Mouse (Mus musculus): ENCODE results near the gene Osr1. TPM values are rescaled to one million over a fixed set of nuclear protein-coding genes. Genes with fewer than 3 reads are reported as not detected.

Osr1 gene
- polyA plus RNA-seq, 1 experiment from 2014 or later: 0.12 TPM

DNA sequence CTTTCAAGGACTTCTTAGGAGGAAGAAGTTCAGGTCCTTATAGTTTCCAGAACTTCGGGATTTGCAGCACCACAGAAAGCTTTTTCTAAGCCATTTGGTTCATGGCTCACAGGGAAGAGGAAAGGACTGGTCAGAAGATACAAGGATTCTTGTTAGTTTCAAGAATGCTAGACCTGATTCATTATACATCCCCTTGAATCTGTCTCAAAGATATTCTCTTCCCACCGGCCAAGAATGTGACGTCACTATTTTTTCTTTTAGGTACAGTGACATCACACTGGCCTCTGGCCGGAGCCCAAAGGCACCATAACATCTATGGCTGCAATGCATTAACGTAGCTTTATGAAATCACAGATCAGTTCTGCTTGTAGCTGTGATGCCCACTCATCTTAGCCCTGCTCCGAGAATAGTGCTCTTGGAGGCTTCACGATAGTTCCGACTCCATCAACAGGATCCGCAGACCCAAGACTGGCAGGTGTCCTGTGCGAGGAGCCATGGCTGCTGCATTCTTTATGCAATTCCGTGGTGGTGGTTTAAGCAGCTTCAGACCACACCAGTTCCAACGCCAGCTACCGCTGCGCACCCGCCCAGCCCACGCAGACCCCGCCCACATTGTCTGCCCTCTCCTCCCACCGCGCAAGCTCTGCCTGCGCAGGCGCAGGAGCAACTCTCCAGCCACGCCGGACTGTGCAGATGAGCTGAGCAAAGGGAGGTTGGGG lies 14.6 kb downstream of the Osr1 start:
- Histone ChIP-seq H3K27ac (ENCODE audit: low read depth) (no peak overlapping the region), H3K36me3 (replicated peaks; ENCODE audit: insufficient read depth, low read length) (no peaks in the 10 kb centered on the region), H3K4me1 (ENCODE audit: insufficient read depth) (peaks cover 4% of the 10 kb centered on the region), H3K9me3 (ENCODE audit: low read length) (no peaks in the 10 kb centered on the region), H3K4me2 (ENCODE audit: low read depth, low read length) (peak overlapping the region; percentile 62), H3K9ac (replicated peaks) (no peak overlapping the region), H3K4me3 (ENCODE audit: low read depth, low read length) (peak overlapping the region; percentile 19; the same call in 1 of the 2 replicates), H3K27me3 (ENCODE audit: insufficient read depth, low read length) (peaks cover 51% of the 10 kb centered on the region)
- WGBS (ENCODE audit: insufficient replicate concordance): 2% methylated on average over 23 of the region's 23 CpGs
- DNase-seq (peak; percentile 56), ATAC-seq (peak; percentile 61)
- TF ChIP-seq CTCF (IDR thresholded peaks at IDR 0.05; ENCODE audit: low read depth): no peak
- no peak for TF ChIP-seq EP300 (IDR thresholded peaks at IDR 0.05; ENCODE audit: low read depth)

GRCm38 (mm10) chr12:9585085-9585453 lies 15.2 kb downstream of the Osr1 start:
- peak overlapping the region; percentile 62 for H3K4me2 ChIP-seq (ENCODE audit: low read depth, low read length)
- peaks cover 45% of the 10 kb centered on the region for H3K27me3 ChIP-seq (ENCODE audit: insufficient read depth, low read length)
- DNase-seq: no peak
- ATAC-seq: no peak
- TF ChIP-seq CTCF (IDR thresholded peaks at IDR 0.05; ENCODE audit: low read depth) (no peak), EP300 (IDR thresholded peaks at IDR 0.05; ENCODE audit: low read depth) (no peak)
- no peak overlapping the region for H3K9ac ChIP-seq (replicated peaks)
- 0 out of 2 replicates have a peak overlapping the region, but pooled peaks have one; percentile 19 for H3K4me3 ChIP-seq (ENCODE audit: low read depth, low read length)
- H3K36me3 ChIP-seq (replicated peaks; ENCODE audit: insufficient read depth, low read length): no peaks in the 10 kb centered on the region
- peaks cover 4% of the 10 kb centered on the region for H3K4me1 ChIP-seq (ENCODE audit: insufficient read depth)
- no peaks in the 10 kb centered on the region for H3K9me3 ChIP-seq (ENCODE audit: low read length)
- no peak overlapping the region for H3K27ac ChIP-seq (ENCODE audit: low read depth)
- under 1% methylated on average over 7 of the region's 7 CpGs for WGBS (ENCODE audit: insufficient replicate concordance)

- no peak overlapping the region for H3K9ac ChIP-seq (replicated peaks)
- H3K9me3 ChIP-seq (ENCODE audit: low read length): no peaks in the 10 kb centered on the region
- peaks cover 20% of the 10 kb centered on the region for H3K27me3 ChIP-seq (ENCODE audit: insufficient read depth, low read length)
- ATAC-seq: no peak
- H3K27ac ChIP-seq (ENCODE audit: low read depth): no peak overlapping the region
- no peak for TF ChIP-seq CTCF (IDR thresholded peaks at IDR 0.05; ENCODE audit: low read depth)
- no peak for TF ChIP-seq EP300 (IDR thresholded peaks at IDR 0.05; ENCODE audit: low read depth)
- no peak overlapping the region for H3K4me2 ChIP-seq (ENCODE audit: low read depth, low read length)
- H3K4me3 ChIP-seq (ENCODE audit: low read depth, low read length): no peak overlapping the region
- H3K4me1 ChIP-seq (ENCODE audit: insufficient read depth): peaks cover 4% of the 10 kb centered on the region
- DNase-seq: no peak
- no peaks in the 10 kb centered on the region for H3K36me3 ChIP-seq (replicated peaks; ENCODE audit: insufficient read depth, low read length)
- 79% methylated on average over 1 of the region's 1 CpGs for WGBS (ENCODE audit: insufficient replicate concordance)
Observed at GRCm38 (mm10) chr12:9587732-9588131, 17.8 kb downstream of the Osr1 start.

- no peaks in the 10 kb centered on the region for H3K9me3 ChIP-seq (ENCODE audit: low read length)
- no peak overlapping the region for H3K9ac ChIP-seq (replicated peaks)
- ATAC-seq: no peak
- H3K4me1 ChIP-seq (ENCODE audit: insufficient read depth): peaks cover 4% of the 10 kb centered on the region
- TF ChIP-seq CTCF (IDR thresholded peaks at IDR 0.05; ENCODE audit: low read depth) (no peak), EP300 (IDR thresholded peaks at IDR 0.05; ENCODE audit: low read depth) (no peak)
- no peak overlapping the region for H3K4me3 ChIP-seq (ENCODE audit: low read depth, low read length)
- WGBS (ENCODE audit: insufficient replicate concordance): 80% methylated on average over 7 of the region's 7 CpGs
- DNase-seq: no peak
- no peaks in the 10 kb centered on the region for H3K36me3 ChIP-seq (replicated peaks; ENCODE audit: insufficient read depth, low read length)
- peaks cover 2% of the 10 kb centered on the region for H3K27me3 ChIP-seq (ENCODE audit: insufficient read depth, low read length)
- no peak overlapping the region for H3K27ac ChIP-seq (ENCODE audit: low read depth)
- no peak overlapping the region for H3K4me2 ChIP-seq (ENCODE audit: low read depth, low read length)
Observed at GRCm38 (mm10) chr12:9589561-9590134, 19.7 kb downstream of the Osr1 start.

- no peak for ATAC-seq
- no peak for TF ChIP-seq EP300 (IDR thresholded peaks at IDR 0.05; ENCODE audit: low read depth)
- no peak overlapping the region for H3K4me2 ChIP-seq (ENCODE audit: low read depth, low read length)
Observed at GRCm38 (mm10) chr12:9591141-9591540, 21.2 kb downstream of the Osr1 start.

GRCm38 (mm10) chr12:9598219-9598618 lies 28.3 kb downstream of the Osr1 start:
- Histone ChIP-seq H3K27ac (ENCODE audit: low read depth) (no peak overlapping the region), H3K4me3 (ENCODE audit: low read depth, low read length) (no peak overlapping the region), H3K9ac (replicated peaks) (no peak overlapping the region), H3K4me1 (ENCODE audit: insufficient read depth) (no peaks in the 10 kb centered on the region), H3K27me3 (ENCODE audit: insufficient read depth, low read length) (no peaks in the 10 kb centered on the region), H3K4me2 (ENCODE audit: low read depth, low read length) (no peak overlapping the region), H3K9me3 (ENCODE audit: low read length) (no peaks in the 10 kb centered on the region), H3K36me3 (replicated peaks; ENCODE audit: insufficient read depth, low read length) (no peaks in the 10 kb centered on the region)
- no peak for DNase-seq
- ATAC-seq: no peak
- TF ChIP-seq EP300 (IDR thresholded peaks at IDR 0.05; ENCODE audit: low read depth) (no peak), CTCF (IDR thresholded peaks at IDR 0.05; ENCODE audit: low read depth) (no peak)

More at GRCm38 (mm10) chr12:9591141-9591540, 21.2 kb downstream of the Osr1 start:
- H3K27ac ChIP-seq (ENCODE audit: low read depth): no peak overlapping the region
- no peaks in the 10 kb centered on the region for H3K36me3 ChIP-seq (replicated peaks; ENCODE audit: insufficient read depth, low read length)
- WGBS (ENCODE audit: insufficient replicate concordance): 55% methylated on average over 3 of the region's 3 CpGs
- no peaks in the 10 kb centered on the region for H3K4me1 ChIP-seq (ENCODE audit: insufficient read depth)
- no peak overlapping the region for H3K4me3 ChIP-seq (ENCODE audit: low read depth, low read length)
- no peaks in the 10 kb centered on the region for H3K27me3 ChIP-seq (ENCODE audit: insufficient read depth, low read length)
- no peak overlapping the region for H3K9ac ChIP-seq (replicated peaks)
- DNase-seq: no peak
- no peaks in the 10 kb centered on the region for H3K9me3 ChIP-seq (ENCODE audit: low read length)
